Mouse (Mus musculus): Measurements from ENCODE around the gene Igf1r.

The Igf1r gene

GRCm38 (mm10) chr7:67957376-67957775, 4.7 kb downstream of the Igf1r start:
- no peak for DNase-seq (ENCODE audit: low spot score in 2 of 2)

GRCm38 (mm10) chr7:67958045-67958444, 5.4 kb downstream of the Igf1r start:
- DNase-seq (ENCODE audit: low spot score in 2 of 2): no peak

- DNase-seq (ENCODE audit: low spot score in 2 of 2): no peak
These were observed 8.1 kb downstream of the Igf1r start for GRCm38 (mm10) chr7:67960701-67961100.

GRCm38 (mm10) chr7:67961567-67962267, 9.1 kb downstream of the Igf1r start:
- DNase-seq (ENCODE audit: low spot score in 2 of 2): peak; percentile 64 to 65

- DNase-seq (ENCODE audit: low spot score in 2 of 2): no peak
These were observed 11.1 kb downstream of the Igf1r start for GRCm38 (mm10) chr7:67963691-67964090.

GRCm38 (mm10) chr7:67968394-67968793, 15.8 kb downstream of the Igf1r start:
- no peak for DNase-seq (ENCODE audit: low spot score in 2 of 2)

- DNase-seq (ENCODE audit: low spot score in 2 of 2): no peak
These were observed 16.4 kb downstream of the Igf1r start for GRCm38 (mm10) chr7:67969076-67969475.

- DNase-seq (ENCODE audit: low spot score in 2 of 2): peak; percentile 27 to 54
These were observed 20.8 kb downstream of the Igf1r start for GRCm38 (mm10) chr7:67973180-67974014.

- DNase-seq (ENCODE audit: low spot score in 2 of 2): no peak
These were observed 29.3 kb downstream of the Igf1r start for GRCm38 (mm10) chr7:67981956-67982355.

GRCm38 (mm10) chr7:67982809-67983208, 30.2 kb downstream of the Igf1r start:
- no peak for DNase-seq (ENCODE audit: low spot score in 2 of 2)

- no peak for DNase-seq (ENCODE audit: low spot score in 2 of 2)
These were observed 30.8 kb downstream of the Igf1r start for GRCm38 (mm10) chr7:67983451-67983850.

- peak in 1 of 2 experiments; percentile 31 for DNase-seq (ENCODE audit: low spot score in 2 of 2)
These were observed 32.4 kb downstream of the Igf1r start for GRCm38 (mm10) chr7:67985003-67985416.

- DNase-seq (ENCODE audit: low spot score in 2 of 2): no peak
These were observed 32.9 kb downstream of the Igf1r start for GRCm38 (mm10) chr7:67985511-67985910.

- DNase-seq (ENCODE audit: low spot score in 2 of 2): no peak
These were observed 33.6 kb downstream of the Igf1r start for GRCm38 (mm10) chr7:67986277-67986676.

- DNase-seq (ENCODE audit: low spot score in 2 of 2): no peak
These were observed 34.2 kb downstream of the Igf1r start for GRCm38 (mm10) chr7:67986816-67987215.

- no peak for DNase-seq (ENCODE audit: low spot score in 2 of 2)
These were observed 36.7 kb downstream of the Igf1r start for GRCm38 (mm10) chr7:67989376-67989775.

- DNase-seq (ENCODE audit: low spot score in 2 of 2): no peak
These were observed 41.0 kb downstream of the Igf1r start for GRCm38 (mm10) chr7:67993614-67994013.

- no peak for DNase-seq (ENCODE audit: low spot score in 2 of 2)
These were observed 41.8 kb downstream of the Igf1r start for GRCm38 (mm10) chr7:67994346-67994858.

- no peak for DNase-seq (ENCODE audit: low spot score in 2 of 2)
These were observed 42.6 kb downstream of the Igf1r start for GRCm38 (mm10) chr7:67995276-67995675.

- DNase-seq (ENCODE audit: low spot score in 2 of 2): no peak
These were observed 43.8 kb downstream of the Igf1r start for GRCm38 (mm10) chr7:67996202-67996960.

GRCm38 (mm10) chr7:68001269-68001668, 48.6 kb downstream of the Igf1r start:
- no peak for DNase-seq (ENCODE audit: low spot score in 2 of 2)

GRCm38 (mm10) chr7:68006074-68006473, 53.4 kb downstream of the Igf1r start:
- DNase-seq (ENCODE audit: low spot score in 2 of 2): no peak
